Mouse (Mus musculus): Measurements from ENCODE around the gene Heatr4.
"Not testable (repeated sequence)": the region's sequence is repeated elsewhere in the genome, so short reads cannot be mapped to it uniquely, and the experiment has no call there.

GRCm38 (mm10) chr12:83938592-83938991, 46.1 kb downstream of the Heatr4 start:
- TF ChIP-seq CTCF (IDR thresholded peaks at IDR 0.05; ENCODE audit: extremely low read depth, insufficient read length, insufficient replicate concordance, low read depth, low read length); POLR2A (IDR thresholded peaks at IDR 0.05; ENCODE audit: low read depth, low read length): not testable (repeated sequence)

Measured in small intestine, adult 2 months (tissue).